Mouse (Mus musculus): Measurements from ENCODE around the gene Hhatl.

Gene Hhatl

GRCm38 (mm10) chr9:121807546-121807945 lies 15.2 kb upstream of the Hhatl start:
- DNase-seq (ENCODE audit: low read depth, low spot score) = no peak

GRCm38 (mm10) chr9:121802747-121803146 lies 10.4 kb upstream of the Hhatl start:
- no peak for DNase-seq (ENCODE audit: low read depth, low spot score)

GRCm38 (mm10) chr9:121798887-121799520 lies 6.7 kb upstream of the Hhatl start:
- DNase-seq (ENCODE audit: low read depth, low spot score) = no peak

DNA sequence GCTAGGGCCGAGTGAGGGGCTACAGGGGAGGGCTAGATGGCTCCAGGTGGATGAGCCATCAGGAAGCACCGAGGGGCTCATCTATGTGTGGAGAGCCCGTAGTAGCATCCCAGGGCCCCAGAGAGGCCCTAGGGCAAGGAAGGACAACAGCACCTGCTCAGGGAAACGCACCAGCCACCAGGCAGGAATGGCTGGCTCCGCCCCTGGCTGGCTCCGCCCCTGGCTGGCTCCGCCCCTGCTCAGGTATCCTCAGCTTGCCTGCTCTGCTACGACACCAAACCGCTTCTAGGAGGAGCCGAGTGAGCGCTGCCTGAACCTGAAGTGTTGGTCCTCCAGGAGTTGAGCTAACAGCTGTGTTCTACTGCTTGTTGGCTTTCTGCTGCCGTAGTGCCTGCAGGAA lies 5.4 kb upstream of the Hhatl start:
- DNase-seq (ENCODE audit: low read depth, low spot score) = peak; percentile 50

DNA sequence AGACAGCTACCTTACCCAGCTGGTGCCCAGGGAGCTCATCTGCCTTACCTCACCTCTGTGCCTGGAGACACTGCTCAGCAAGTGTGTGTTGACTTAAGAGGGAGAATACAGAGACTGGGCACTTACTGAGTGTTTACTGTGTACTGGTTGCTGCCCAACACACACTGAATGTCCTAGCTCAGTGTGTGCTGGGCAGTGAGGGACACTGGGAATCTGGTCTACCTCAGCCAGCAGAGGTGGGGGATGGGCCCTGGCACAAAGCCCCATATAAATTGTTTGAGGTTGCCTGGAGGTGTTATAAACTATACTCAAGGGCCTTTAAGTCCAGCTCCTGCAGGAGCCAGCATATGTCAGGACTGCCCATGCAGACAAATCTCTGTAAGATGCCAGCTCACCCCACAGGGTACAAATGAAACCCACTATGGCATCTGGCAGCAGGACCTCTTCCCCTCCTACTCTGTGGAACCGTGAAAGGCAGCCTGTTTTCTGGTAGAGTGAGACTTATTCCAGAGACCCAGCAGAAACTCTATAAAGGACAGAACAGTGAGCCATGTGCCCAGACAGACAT lies 2.7 kb upstream of the Hhatl start:
- no peak for DNase-seq (ENCODE audit: low read depth, low spot score)

- peak; percentile 29 for DNase-seq (ENCODE audit: low read depth, low spot score)
Measured at GRCm38 (mm10) chr9:121791206-121791605, 1.1 kb downstream of the Hhatl start.

- DNase-seq (ENCODE audit: low read depth, low spot score) = no peak
Measured at GRCm38 (mm10) chr9:121786359-121786758, 5.9 kb downstream of the Hhatl start.

DNA sequence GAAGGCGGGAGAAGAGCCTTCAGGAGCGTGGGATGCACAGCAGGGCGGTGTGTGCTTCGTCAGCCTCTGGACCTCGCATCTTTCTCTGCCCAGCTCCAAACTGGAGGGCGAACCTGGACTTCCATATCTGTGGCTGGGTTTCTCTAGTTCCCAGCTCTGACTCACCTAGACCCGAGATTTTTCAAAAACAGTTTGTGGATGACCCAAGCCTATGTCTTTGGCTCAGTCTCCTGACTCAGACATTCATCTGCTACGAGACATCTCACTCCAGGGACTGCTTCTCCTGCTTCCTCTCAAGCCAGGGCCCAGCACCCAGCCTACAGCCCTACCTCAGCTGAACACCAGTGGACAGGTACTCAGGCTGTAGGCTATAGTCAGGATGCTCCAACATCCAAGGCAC lies 7.0 kb downstream of the Hhatl start:
- DNase-seq (ENCODE audit: low read depth, low spot score) = no peak

DNA sequence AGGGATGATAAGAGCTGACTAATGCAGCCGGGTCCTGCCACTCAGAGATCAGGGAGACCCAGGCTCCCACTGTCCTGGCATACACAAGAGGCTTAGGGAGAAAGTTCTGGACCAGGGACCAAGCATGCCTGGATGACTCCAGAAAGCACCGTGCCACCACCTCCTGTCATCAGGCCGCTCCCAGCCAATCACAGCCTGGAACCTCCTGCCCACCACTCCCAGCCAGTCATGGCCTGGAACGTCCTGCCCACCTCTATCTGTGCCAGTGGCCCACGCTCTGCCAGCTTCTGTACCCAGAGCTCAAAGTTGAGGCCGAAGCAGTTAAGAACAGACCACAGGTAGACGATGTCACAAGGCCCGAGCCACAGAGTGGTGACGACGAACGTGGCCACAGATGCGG lies 7.5 kb downstream of the Hhatl start:
- no peak for DNase-seq (ENCODE audit: low read depth, low spot score)

DNA sequence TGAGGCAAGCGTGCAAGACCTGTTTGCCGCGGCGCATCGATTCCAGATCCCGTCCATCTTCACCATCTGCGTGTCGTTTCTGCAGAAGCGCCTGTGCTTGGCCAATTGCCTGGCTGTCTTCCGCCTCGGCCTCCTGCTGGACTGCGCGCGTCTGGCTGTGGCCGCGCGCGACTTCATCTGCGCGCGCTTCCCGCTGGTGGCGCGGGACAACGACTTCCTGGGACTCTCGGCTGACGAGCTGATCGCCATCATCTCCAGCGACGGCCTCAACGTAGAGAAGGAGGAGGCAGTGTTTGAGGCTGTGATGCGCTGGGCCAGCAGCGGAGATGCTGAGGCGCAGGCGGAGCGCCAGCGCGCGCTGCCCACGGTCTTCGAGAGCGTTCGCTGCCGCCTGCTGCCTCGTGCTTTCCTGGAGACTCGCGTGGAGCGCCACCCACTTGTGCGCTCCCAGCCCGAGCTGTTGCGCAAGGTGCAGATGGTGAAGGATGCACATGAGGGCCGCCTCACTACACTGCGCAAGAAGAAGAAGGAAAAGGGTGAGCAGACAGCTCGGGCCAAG lies 14.2 kb downstream of the Hhatl start:
- peak; percentile 71 for DNase-seq (ENCODE audit: low read depth, low spot score)

DNA sequence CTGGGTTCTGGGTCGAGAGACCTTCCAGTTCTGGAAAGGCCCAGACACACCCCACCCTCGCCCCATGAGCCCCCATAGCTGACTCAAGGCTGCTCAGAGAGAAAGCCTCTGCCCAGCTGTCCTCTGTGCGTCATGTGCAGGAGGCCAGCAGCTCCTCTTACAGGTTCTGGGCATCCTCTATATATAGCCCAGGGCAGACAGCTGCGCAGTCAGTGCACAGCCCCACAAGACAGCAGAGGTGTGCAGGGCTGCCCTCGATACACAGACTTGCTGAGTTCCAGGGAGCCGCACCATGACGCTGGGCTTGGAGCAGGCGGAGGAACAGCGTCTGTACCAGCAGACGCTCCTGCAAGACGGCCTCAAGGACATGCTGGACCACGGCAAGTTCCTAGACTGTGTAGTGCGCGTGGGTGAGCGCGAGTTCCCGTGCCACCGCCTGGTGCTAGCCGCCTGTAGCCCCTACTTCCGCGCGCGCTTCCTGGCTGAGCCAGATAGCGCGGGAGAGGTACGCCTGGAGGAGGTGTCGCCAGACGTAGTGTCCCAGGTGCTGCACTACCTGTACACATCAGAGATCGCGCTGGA lies 14.7 kb downstream of the Hhatl start, which contains the start of gene Klhl40:
TSS of gene Klhl40 (plus strand) at position 124 of the 582 bp plus-strand sequence.
- DNase-seq (ENCODE audit: low read depth, low spot score) = no peak

DNA sequence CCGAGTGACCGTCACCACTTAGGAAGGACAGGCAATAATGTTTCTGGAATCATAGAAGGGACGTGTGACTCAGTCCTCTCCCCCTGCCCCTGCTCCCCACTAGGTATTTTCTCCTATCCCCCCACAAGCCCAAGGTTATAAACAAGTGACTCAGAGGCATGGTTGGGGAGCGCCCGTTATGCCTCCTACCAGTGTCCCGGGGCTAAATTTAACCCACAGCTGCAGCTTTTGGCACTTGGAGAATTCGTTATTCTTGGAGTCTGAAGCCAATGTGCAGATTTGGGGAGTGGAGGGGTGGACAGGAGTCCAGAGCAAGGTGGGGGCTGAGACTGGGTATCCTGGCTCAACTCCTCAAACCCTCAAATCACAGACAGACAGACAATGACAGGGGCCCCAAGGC lies 15.8 kb downstream of the Hhatl start:
- DNase-seq (ENCODE audit: low read depth, low spot score) = no peak

GRCm38 (mm10) chr9:121775951-121776350 lies 16.4 kb downstream of the Hhatl start:
- DNase-seq (ENCODE audit: low read depth, low spot score) = no peak

GRCm38 (mm10) chr9:121772412-121772811 lies 19.9 kb downstream of the Hhatl start:
- DNase-seq (ENCODE audit: low read depth, low spot score) = no peak

- DNase-seq (ENCODE audit: low read depth, low spot score) = no peak
Measured at GRCm38 (mm10) chr9:121765166-121765855, 27.0 kb downstream of the Hhatl start.

- no peak for DNase-seq (ENCODE audit: low read depth, low spot score)
Measured at GRCm38 (mm10) chr9:121763716-121764115, 28.6 kb downstream of the Hhatl start.

GRCm38 (mm10) chr9:121762761-121763160 lies 29.5 kb downstream of the Hhatl start:
- DNase-seq (ENCODE audit: low read depth, low spot score) = peak; percentile 54

DNA sequence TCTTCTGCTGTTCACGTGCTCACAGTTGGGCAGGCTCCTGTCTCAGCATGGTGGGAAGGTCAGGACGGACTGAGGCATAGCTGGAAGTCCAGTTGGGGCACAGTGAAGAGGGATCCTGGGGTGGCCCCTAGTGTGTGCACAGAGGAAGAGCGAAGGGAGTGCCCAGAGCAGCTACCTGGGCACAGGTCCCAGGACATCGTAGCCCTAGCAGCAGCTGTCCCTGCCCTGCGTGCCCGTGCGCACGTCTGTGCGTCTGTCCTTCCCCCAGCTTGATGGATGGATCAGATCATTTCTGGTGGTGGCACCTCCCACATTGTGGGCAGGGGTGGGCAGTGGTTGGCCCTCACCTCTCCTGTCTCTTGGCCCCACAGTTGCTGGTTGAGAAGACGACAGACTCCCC lies 30.1 kb downstream of the Hhatl start:
- DNase-seq (ENCODE audit: low read depth, low spot score) = no peak

GRCm38 (mm10) chr9:121761787-121762186 lies 30.5 kb downstream of the Hhatl start:
- no peak for DNase-seq (ENCODE audit: low read depth, low spot score)

- no peak for DNase-seq (ENCODE audit: low read depth, low spot score)
Measured at GRCm38 (mm10) chr9:121761091-121761665, 31.1 kb downstream of the Hhatl start.

DNA sequence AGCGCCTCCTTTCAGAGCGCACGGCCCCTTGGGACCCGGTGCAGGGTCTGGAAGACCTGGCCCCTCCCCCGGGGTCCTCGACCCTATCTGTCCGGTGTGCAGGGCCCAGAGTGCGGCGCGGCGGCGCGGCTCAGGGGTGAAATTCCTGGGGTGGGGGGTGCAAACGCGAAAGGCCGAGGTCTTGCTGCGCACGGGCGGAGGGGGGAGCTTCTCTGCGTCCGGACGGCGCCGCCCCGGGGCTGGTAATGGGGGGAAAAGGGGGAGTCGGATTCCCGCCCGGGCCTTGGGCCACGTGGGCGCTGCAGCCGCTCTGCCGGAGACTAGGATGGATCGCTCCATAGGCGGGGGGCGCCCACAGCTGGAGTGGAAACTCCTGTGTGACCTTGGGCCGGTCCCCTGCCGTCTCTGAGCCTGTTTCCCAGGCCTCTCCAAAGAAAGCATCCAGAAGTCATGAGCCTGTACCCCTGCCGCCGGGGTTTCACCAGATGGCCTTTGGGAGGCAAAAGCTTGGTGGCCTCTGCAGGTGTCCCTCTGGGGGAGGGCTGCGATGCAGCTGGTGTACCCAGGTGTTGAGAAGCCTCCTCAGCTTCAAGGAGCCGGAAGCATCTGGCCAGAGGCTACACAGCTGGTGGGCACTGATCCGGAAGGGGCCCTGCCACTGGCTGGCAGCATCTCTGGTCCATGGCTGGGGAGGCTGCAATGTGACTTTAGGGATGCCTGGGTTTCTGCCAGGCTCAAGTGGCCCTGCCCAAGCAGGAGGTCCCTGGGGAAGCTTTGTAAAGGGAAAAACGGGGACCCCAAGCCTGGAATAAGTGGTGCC lies 31.8 kb downstream of the Hhatl start:
- peak; percentile 69 for DNase-seq (ENCODE audit: low read depth, low spot score)
